Mouse (Mus musculus): ENCODE results near the gene Map7. TPM values are rescaled to one million over a fixed set of nuclear protein-coding genes. Genes with fewer than 3 reads are reported as not detected.
A peak's percentile ranks its signal among the peaks of the same experiment; 100 is the strongest.

Map7 gene
- total RNA-seq, 2 experiments from 2014 or later = 107 to 113 TPM

GRCm38 (mm10) chr10:20281456-20281855 lies 133.2 kb downstream of the Map7 start:
- DNase-seq (ENCODE audit: low spot score in 2 of 2) = no peak

DNA sequence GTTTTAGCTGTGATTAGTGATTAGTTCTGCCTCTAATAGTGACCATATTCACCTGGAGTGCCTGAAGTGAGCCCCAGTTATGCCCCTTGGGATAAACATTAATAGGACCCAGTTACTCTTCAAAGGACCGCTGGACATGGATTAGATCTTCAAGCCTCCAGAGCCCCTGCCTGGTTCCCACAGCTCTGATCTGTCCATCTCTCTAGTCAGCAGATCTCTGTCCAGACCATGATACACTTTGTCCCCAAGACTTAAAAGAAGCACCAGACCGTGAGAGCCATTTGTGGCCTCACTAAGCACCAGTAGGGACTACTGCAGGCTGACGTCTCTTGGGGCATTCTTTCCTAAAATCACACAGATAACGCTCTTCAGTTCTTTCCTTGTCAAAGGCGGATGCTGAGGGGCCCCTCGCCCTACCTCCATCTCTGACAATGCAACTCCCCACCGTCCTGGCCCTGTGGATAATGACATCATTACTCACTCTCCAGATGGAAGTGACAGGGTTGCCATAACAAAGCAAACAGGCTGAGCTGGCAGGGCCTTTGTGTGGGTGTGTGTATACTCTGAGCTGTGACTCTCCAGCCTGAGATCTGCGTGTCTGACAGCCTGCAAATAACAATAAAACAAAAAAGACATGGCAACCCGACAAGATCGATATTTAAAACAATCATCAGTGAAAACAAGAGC lies 137.2 kb downstream of the Map7 start:
- DNase-seq (ENCODE audit: low spot score in 2 of 2) = peak; percentile 36 to 50

GRCm38 (mm10) chr10:20285994-20286836 lies 137.9 kb downstream of the Map7 start:
- DNase-seq (ENCODE audit: low spot score in 2 of 2) = peak in 1 of 2 experiments; percentile 26

DNA sequence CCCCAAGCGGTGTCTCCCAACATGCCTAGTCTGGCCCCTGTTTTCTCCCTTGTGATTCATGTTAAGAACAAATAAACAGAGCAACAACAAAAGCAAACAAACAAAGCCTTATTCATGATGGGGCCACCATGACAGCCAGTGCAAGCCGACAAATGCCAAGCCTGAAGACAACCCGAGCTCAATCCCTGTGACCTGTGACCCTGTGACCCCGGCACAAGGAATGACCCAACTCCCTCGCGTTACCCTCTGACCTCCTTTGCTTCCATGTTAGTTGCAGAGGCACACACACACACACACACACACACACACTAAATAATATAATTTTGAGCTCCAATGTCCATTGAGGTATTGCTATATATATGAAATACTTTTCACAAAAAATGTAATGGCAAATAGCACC lies 139.1 kb downstream of the Map7 start:
- no peak for DNase-seq (ENCODE audit: low spot score in 2 of 2)

- DNase-seq (ENCODE audit: low spot score in 2 of 2) = peak; percentile 84 to 90
Observed at GRCm38 (mm10) chr10:20290467-20290883, 142.2 kb downstream of the Map7 start.

DNA sequence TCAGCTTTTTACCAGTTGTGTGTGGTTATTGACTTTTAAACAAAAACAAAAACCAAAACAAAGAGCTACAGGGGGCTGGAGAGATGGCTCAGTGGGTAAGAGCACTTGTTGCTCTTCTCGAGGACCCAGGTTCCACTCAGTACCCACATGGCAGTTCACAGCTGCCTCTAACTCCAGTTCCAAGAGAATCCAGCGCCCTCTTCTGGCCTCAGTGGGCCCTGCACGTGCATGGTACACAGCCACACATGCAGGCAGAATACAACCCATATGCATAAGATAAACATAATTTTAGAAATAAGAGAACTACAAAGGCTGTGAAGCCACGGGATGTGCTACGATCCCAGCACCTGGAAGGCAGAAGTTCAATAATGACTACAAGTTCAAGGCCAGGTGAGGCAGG lies 147.7 kb downstream of the Map7 start:
- no peak for DNase-seq (ENCODE audit: low spot score in 2 of 2)

- DNase-seq (ENCODE audit: low spot score in 2 of 2) = no peak
Observed at GRCm38 (mm10) chr10:20298152-20298920, 150.1 kb downstream of the Map7 start.

- DNase-seq (ENCODE audit: low spot score in 2 of 2) = no peak
Observed at GRCm38 (mm10) chr10:20299114-20299513, 150.8 kb downstream of the Map7 start.

DNA sequence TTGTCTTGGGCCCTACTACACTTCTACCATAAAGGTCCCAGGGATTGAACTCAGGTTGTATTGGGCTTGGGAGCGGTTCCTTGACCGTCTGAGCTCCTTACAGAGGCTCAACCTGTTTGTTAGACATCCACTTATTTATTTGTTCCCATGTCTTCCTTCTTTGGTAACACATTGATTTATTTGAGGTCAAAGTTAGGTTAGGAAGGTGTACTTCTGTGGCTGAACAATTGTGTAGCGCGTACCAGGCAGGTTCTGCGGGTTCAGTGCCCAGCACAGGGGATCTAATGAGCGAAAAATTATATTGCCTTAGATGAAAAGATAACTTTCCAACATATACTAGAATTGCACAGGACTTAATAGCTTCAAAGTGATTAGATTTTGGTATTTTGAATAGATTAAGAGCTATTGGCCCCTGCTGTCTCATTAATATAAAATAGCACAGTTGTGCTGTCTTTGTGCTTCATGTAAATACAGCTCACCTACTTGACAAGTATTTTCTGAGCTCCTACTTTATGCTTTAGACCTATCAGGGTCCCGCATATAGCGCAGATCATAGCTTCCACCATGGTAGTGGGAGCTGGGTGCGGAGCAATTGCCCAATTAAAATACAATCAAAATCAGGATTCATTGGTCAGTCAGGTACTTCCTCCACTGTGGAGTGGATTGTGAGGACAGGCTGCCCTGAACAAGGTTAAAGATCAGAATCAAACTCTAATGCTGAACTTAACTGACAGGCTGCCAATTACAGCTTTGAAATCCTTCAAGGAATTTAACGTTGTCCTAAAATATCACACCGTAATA lies 162.9 kb downstream of the Map7 start:
- no peak for DNase-seq (ENCODE audit: low spot score in 2 of 2)

DNA sequence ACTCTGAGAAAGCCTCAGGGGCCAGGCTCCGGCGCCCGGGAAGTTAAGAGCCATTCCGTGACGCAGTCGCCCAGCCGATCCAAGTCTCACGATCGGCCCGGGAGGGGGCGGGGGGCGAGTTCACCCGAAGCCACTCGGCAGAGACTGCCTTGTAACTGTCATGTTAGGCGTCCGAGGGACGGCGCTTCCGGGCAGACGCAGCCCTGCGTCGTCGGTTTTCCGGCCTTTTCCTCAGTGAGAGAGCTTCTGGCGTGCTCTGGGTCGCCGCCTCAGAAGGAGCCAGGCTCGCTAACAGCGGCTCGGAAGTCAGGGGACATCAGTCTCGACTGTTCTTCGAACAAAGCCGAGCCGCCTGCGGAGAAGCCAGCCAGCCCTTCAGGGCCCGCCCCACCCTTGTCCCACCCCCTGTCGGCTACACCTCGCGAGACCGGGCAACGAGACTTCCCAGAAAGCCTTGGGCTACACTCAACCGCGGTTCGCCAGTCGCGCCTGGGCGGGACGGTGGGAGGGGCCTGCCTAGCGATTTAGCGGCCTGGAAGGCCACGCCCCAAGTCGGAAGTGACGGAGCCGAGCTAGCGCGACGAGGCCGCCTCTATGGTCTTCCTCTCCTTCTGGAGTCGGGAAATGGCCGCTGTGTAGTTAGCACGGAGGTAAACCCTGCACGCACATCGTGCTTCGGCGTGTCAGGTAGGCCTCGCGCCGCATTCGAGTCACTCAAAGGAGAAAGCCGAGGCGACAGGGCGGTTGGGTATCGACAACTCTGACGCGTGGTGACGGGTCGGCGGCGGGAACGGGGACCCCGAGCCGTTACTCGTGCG lies 163.9 kb downstream of the Map7 start, which contains the start of gene Bclaf1:
Gene Bclaf1, plus strand, starts transcription at position 552 of the 818 bp plus-strand sequence.
- DNase-seq (ENCODE audit: low spot score in 2 of 2) = peak; percentile 99 to 100

DNA sequence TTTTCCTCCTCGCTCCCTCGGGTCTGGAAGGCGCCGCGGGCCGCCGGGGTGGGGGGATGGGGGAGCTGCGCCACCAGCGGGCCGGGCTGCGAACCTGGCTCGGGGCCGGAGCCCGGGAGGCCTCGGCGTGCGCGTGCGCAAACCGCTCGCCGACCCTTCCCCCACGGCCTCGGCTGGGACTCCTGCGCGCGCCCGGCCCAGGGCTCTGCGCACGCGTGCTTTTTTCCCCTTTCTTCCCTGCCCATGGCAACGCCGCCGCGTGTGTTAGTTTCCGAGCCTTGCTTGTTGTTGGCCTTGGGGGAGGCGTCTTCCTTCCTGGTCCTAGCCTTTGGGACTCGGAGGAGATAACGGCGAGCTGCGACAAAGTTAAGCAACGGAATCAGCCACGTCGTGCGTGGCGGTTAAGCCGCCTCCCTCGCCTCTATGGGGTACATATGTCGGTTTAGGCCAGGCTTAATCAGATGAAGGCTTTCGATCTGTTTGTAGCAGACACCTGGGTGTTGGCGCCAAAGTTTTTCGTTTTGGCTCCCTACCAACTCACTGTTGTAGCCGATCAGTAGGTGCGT lies 164.5 kb downstream of the Map7 start:
- DNase-seq (ENCODE audit: low spot score in 2 of 2) = peak; percentile 89 to 90

DNA sequence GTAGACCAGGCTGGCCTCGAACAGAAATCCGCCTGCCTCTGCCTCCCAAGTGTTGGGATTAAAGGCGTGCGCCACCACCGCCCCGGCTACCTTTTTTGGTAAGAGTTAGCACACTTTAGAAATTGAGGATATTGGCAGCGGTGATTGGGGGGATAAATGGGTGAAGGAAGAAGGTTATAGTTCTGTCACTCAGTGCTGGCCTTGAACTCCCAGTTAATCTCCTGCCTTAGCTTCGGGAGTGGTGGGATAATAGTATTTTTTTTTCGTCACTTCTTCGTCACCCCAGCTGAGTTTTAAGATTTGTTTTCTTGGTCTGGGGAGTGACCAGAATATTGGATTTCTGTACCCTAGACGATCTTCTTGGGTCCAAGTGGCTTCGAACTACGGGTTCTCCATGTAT lies 165.2 kb downstream of the Map7 start:
- DNase-seq (ENCODE audit: low spot score in 2 of 2) = no peak

GRCm38 (mm10) chr10:20313941-20314340 lies 165.7 kb downstream of the Map7 start:
- no peak for DNase-seq (ENCODE audit: low spot score in 2 of 2)

- DNase-seq (ENCODE audit: low spot score in 2 of 2) = no peak
Observed at GRCm38 (mm10) chr10:20314797-20315196, 166.5 kb downstream of the Map7 start.

GRCm38 (mm10) chr10:20317466-20317865 lies 169.2 kb downstream of the Map7 start:
- no peak for DNase-seq (ENCODE audit: low spot score in 2 of 2)

DNA sequence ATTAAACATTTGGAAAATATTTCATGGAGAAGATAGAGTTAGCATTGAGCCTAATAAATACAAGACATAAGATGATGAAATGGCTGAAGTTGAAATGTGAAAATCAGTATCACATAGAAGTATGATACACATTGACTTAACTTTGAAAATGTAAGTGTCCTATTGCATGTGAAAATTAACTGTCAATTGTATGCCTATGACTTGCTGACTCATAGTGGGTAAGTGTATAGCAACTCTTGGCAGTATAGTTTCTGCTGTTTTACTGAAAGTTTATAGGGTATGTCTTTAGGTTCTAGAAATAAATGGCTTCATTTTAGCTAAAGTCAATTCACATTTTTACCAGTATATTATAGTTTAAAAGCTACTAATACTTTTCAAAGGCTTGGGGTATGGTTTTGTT lies 178.0 kb downstream of the Map7 start:
- DNase-seq (ENCODE audit: low spot score in 2 of 2) = no peak
